Comparison of ENCODE assay signal across 14 mouse cellular contexts in the genomic region with DNA sequence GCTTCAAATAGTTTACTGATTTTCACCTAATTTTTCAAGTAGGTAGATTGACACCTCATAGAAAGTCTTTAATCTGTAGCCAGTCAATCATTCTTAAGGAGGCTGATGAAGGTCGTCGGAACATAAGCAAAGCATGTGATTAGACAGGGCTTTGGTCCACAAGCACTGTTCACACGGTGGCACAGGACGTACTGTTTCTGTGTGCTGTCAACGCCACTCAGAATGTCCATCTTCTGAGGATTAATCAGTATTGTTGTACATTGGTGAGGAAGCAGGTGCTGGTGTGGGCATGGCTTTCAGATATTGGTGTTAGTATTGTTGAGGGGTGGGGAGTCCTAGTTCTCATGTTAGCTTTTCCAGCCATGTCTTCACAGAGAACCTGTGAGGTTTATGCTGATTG.
DNase-seq lines count a peak whose midpoint lies in the region; ATAC-seq and TF ChIP-seq lines count a peak whose summit lies in the region.
"Had no signal": no experiment of that assay in that cellular context is flagged by ENCODE, and none has a peak within 500 bp of the region (broad histone marks: within the 10 kb centered on the region; RNA-seq: fewer than 3 reads in every experiment).

No protein-coding gene starts in this region.

- no peak for TF ChIP-seq CTCF in forebrain, postnatal 0 days (IDR thresholded peaks at IDR 0.05; ENCODE audit: low read depth)
- no peak for TF ChIP-seq CTCF in cortical plate, adult 2 months (IDR thresholded peaks at IDR 0.05; ENCODE audit: extremely low read depth, insufficient read depth, low read length)
- no peak for TF ChIP-seq CTCF in liver, embryonic 14.5 days (IDR thresholded peaks at IDR 0.05; ENCODE audit: low read depth)

- TF ChIP-seq POLR2A in cortical plate, adult 2 months (IDR thresholded peaks at IDR 0.05; ENCODE audit: extremely low read depth, insufficient read depth, low read length), result no peak

- no peak for ATAC-seq in forebrain, embryonic 16.5 days
- no peak for ATAC-seq in forebrain, postnatal 0 days
- no peak for ATAC-seq in liver, embryonic 13.5 days (ENCODE audit: low read depth)
- no peak for ATAC-seq in liver, embryonic 14.5 days (ENCODE audit: insufficient read depth)
- ATAC-seq: activated CD4-positive, CD25-positive, alpha-beta regulatory T cell, adult 4 months; inflammation-experienced regulatory T-cells, adult 6 months had no signal

- H3K9me3 ChIP-seq in forebrain, embryonic 16.5 days (ENCODE audit: control insufficient read depth, low read length), result no peaks in the 10 kb centered on the region
- H3K9me3 ChIP-seq in forebrain, postnatal 0 days (ENCODE audit: low read length), result no peaks in the 10 kb centered on the region
- H3K9me3 ChIP-seq in liver, embryonic 13.5 days (replicated peaks), result no peaks in the 10 kb centered on the region
- no peaks in the 10 kb centered on the region for H3K9me3 ChIP-seq in liver, embryonic 14.5 days (ENCODE audit: control insufficient read depth, low read length)
- H3K9me3 ChIP-seq: limb, embryonic 13.5 days had no signal

- no peak for TF ChIP-seq EP300 in liver, embryonic 14.5 days (IDR thresholded peaks at IDR 0.05; ENCODE audit: low read depth)

- H3K4me1 ChIP-seq in forebrain, embryonic 16.5 days (replicated peaks; ENCODE audit: control insufficient read depth, insufficient read depth, low read length), result peaks cover 20% of the 10 kb centered on the region
- peaks cover 16% of the 10 kb centered on the region for H3K4me1 ChIP-seq in forebrain, postnatal 0 days (ENCODE audit: insufficient read depth)
- peaks cover 51% of the 10 kb centered on the region for H3K4me1 ChIP-seq in liver, embryonic 13.5 days (replicated peaks)
- peaks cover 13% of the 10 kb centered on the region for H3K4me1 ChIP-seq in cortical plate, adult 2 months (ENCODE audit: control insufficient read depth, insufficient read depth, low read length)
- H3K4me1 ChIP-seq in liver, embryonic 14.5 days (replicated peaks; ENCODE audit: control insufficient read depth in 2 of 2, insufficient read depth in 2 of 2, low read length in 1 of 2), result peaks cover 11% of the 10 kb centered on the region in 2 experiments

- WGBS in forebrain, embryonic 16.5 days, result 38% methylated on average over 5 of the region's 5 CpGs
- 40% methylated on average over 5 of the region's 5 CpGs for WGBS in forebrain, postnatal 0 days
- 66% methylated on average over 5 of the region's 5 CpGs for WGBS in liver, embryonic 13.5 days (ENCODE audit: insufficient replicate concordance)
- WGBS in liver, embryonic 14.5 days (ENCODE audit: insufficient replicate concordance), result 66% methylated on average over 5 of the region's 5 CpGs

- no peak overlapping the region for H3K27ac ChIP-seq in forebrain, embryonic 16.5 days (ENCODE audit: low read length)
- H3K27ac ChIP-seq in forebrain, postnatal 0 days (ENCODE audit: low read depth, low read length), result no peak overlapping the region
- H3K27ac ChIP-seq in liver, embryonic 13.5 days, result no peak overlapping the region; the same call in 1 of the 2 replicates
- 0 out of 2 replicates have a peak overlapping the region, but pooled peaks have one; percentile 65 for H3K27ac ChIP-seq in cortical plate, adult 2 months (ENCODE audit: insufficient read depth, low read length)
- H3K27ac ChIP-seq in liver, embryonic 14.5 days, result no peak overlapping the region
- H3K27ac ChIP-seq: kidney, postnatal 0 days; limb, embryonic 13.5 days had no signal

- H3K36me3 ChIP-seq in forebrain, embryonic 16.5 days (ENCODE audit: control insufficient read depth, insufficient read depth), result no peaks in the 10 kb centered on the region
- no peaks in the 10 kb centered on the region for H3K36me3 ChIP-seq in forebrain, postnatal 0 days (ENCODE audit: insufficient read depth)
- no peaks in the 10 kb centered on the region for H3K36me3 ChIP-seq in liver, embryonic 13.5 days
- H3K36me3 ChIP-seq in liver, embryonic 14.5 days (replicated peaks; ENCODE audit: control insufficient read depth, insufficient read depth, low read depth), result no peaks in the 10 kb centered on the region
- H3K36me3 ChIP-seq: limb, embryonic 13.5 days had no signal

- no peak for DNase-seq in forebrain, postnatal 0 days
- DNase-seq in liver, embryonic 13.5 days, result no peak
- no peak for DNase-seq in liver
- no peak for DNase-seq in liver, embryonic 14.5 days (ENCODE audit: low read depth in 3 of 3, low spot score in 3 of 3)
- DNase-seq in spleen, postnatal 14 days (ENCODE audit: low spot score in 2 of 2), result no peak
- DNase-seq in thymus, postnatal 36 days, result no peak
- DNase-seq: gastrocnemius, postnatal 14 days; layer of hippocampus, postnatal 36 days had no signal

- no peaks in the 10 kb centered on the region for H3K27me3 ChIP-seq in forebrain, embryonic 16.5 days (replicated peaks; ENCODE audit: control insufficient read depth, insufficient read depth, low read length)
- no peaks in the 10 kb centered on the region for H3K27me3 ChIP-seq in forebrain, postnatal 0 days (ENCODE audit: insufficient read depth, low read length)
- no peaks in the 10 kb centered on the region for H3K27me3 ChIP-seq in liver, embryonic 13.5 days
- H3K27me3 ChIP-seq in liver, embryonic 14.5 days (ENCODE audit: control insufficient read depth, insufficient read depth, low read length), result no peaks in the 10 kb centered on the region
- H3K27me3 ChIP-seq: limb, embryonic 13.5 days had no signal

- no peak overlapping the region for H3K4me3 ChIP-seq in forebrain, embryonic 16.5 days (replicated peaks; ENCODE audit: low read length)
- no peak overlapping the region for H3K4me3 ChIP-seq in forebrain, postnatal 0 days (ENCODE audit: low read depth, low read length)
- H3K4me3 ChIP-seq in liver, embryonic 13.5 days (replicated peaks), result peak overlapping the region; percentile 12; the same call in 1 of the 2 replicates
- peak overlapping the region; percentile 23; the same call in 1 of the 2 replicates for H3K4me3 ChIP-seq in cortical plate, adult 2 months (ENCODE audit: insufficient read depth, low read length)
- H3K4me3 ChIP-seq in liver, embryonic 14.5 days (ENCODE audit: insufficient read depth in 1 of 2, low read depth in 2 of 2, low read length in 2 of 2), result no peak overlapping the region; a peak in 1 of 4 replicates
- H3K4me3 ChIP-seq: limb, embryonic 13.5 days had no signal

- peak overlapping the region; percentile 14; the same call in 1 of the 2 replicates for H3K4me2 ChIP-seq in forebrain, embryonic 16.5 days (ENCODE audit: low read length)
- no peak overlapping the region for H3K4me2 ChIP-seq in forebrain, postnatal 0 days (ENCODE audit: low read depth)
- peak overlapping the region; percentile 23 for H3K4me2 ChIP-seq in liver, embryonic 13.5 days
- H3K4me2 ChIP-seq in liver, embryonic 14.5 days (ENCODE audit: low read depth), result peak overlapping the region; percentile 94
- H3K4me2 ChIP-seq: limb, embryonic 13.5 days had no signal

- H3K9ac ChIP-seq in forebrain, embryonic 16.5 days (replicated peaks; ENCODE audit: low read depth, low read length), result no peak overlapping the region
- no peak overlapping the region for H3K9ac ChIP-seq in forebrain, postnatal 0 days
- H3K9ac ChIP-seq in liver, embryonic 13.5 days, result no peak overlapping the region
- H3K9ac ChIP-seq in liver, embryonic 14.5 days (replicated peaks), result no peak overlapping the region
- H3K9ac ChIP-seq: limb, embryonic 13.5 days had no signal

Comparison
In these comparisons a context has a peak if more than half of its experiments do, and no peak if none do; other contexts are left out.
1. H3K4me3 ChIP-seq: peak in liver, embryonic 13.5 days (single experiment) and cortical plate, adult 2 months (single experiment); none in forebrain, embryonic 16.5 days (single experiment), forebrain, postnatal 0 days (single experiment) and liver, embryonic 14.5 days (0 of 2).